Mouse (Mus musculus) right cerebral cortex, postnatal 14 days (tissue): Measurements from ENCODE around the gene Unc13c.
A peak's percentile ranks its signal among the peaks of the same experiment; 100 is the strongest.

Source experiments
- DNase-seq: peaks from one replicate; pipeline ENCODE4 v3.0.0; 2022

Unc13c gene

DNA sequence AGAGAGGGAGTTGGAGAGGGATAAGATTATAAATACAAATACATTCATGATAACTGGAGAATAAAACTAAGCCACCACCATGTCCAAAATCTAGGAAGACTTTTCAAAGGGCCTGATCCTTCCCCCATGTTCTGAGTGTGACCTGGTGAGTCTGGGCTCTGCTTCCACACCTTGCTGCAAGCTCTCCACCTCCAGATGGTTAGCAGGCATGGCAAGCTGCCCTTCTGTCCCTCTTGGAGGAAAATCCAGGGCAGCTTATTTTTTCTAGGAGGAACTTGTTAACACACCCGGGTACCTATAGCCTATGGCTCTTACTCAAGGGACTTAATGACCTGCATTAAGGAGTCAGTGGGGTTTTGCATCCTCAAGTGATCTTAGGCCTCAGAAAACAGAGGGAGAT is 364.8 kb downstream of the Unc13c start:
- no peak for DNase-seq

DNA sequence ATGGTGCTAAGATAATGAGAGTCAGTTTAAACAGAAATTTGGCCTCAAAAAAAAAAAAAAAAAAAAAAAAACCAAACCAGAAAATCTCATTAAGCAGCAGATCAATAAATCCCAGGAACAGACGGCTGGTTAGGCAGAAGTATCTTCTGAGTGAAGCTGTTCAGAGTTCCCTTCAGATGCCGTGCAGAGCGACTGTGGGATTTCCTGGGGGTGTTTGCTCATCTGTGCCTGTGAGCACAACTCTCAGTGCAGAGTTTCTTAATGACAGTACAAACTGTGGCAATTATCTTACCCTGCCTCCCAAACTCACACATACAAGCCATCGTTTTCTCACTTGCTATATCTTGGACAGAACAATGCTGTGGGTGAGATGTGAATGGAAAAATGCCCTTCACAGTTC is 403.2 kb downstream of the Unc13c start:
- DNase-seq = peak; percentile 9

DNA sequence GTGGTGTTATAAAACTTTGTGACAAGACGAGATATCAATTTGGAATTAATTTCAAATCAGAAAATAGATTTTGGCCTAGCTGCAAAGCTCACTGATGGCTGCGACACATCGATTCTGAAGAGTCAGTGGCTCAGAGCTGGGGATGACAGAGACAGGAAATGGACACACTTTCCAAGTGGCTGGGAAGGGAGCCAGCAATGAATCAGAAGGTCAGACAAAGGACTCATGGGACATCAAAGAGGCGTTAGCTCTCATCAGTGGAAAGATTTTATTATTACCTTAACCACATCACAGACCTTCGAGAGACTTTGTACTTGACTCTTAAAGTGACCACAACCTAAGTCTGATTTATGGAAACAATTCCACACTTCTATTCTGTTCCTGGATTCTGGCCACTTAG is 408.7 kb downstream of the Unc13c start:
- DNase-seq = no peak

DNA sequence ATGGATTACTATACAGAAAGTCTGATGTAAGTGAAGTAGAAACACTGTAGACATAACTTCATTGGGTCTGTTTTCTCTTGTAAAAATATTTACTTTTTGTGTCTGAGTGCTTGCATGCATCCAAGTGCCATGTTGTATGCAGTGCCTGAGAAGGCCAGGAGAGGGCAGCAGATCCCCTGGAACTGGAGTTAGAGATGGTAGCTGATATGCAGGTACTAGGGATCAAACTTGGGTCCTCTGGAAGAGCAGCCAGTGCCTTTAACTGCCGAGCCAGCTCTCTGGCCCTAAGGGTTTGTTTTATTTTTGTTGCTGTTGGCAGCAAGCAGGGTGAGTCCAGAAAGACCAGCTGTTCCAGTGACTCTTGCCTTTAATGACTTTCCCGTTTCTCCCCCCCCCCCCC is 411.0 kb downstream of the Unc13c start:
- DNase-seq = peak; percentile 53

DNA sequence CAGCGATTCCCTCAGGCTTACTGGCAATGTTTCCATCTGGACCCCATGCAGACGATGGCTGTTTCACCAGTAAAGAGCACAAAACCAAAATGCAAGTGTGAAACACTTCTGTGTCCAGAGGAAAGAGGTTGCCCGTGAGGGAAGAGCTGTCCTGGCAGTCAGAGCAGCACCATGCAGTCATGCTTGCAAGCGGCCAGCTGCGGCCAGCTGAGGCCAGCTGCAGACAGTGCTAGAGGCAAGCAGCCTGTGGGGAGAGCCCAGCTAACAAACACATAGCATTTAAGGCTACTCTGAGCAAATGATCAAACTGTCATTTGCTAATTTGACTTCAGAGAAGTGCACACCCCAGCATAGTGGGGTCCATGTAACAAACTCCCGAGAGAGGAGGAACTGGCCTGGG is 413.4 kb downstream of the Unc13c start:
- no peak for DNase-seq

DNA sequence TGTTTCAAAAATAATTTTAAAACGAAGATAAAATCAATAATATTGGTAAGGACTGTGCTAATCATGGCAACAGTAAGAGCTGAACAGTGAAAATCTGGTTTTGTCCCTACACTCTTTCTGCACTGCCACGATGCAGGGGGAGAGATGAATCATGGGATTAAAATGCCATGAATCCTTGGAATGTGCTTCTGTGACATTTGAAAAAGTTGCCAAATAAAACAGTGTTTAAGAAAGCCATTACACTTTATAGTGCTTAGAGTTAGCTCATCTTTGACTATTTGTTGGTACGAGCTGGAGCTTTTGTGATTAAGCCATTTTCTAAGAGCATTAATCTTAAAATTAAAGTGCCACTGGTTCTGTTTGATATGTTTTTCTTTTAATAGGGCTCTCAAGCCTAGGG is 496.2 kb downstream of the Unc13c start:
- DNase-seq = no peak

DNA sequence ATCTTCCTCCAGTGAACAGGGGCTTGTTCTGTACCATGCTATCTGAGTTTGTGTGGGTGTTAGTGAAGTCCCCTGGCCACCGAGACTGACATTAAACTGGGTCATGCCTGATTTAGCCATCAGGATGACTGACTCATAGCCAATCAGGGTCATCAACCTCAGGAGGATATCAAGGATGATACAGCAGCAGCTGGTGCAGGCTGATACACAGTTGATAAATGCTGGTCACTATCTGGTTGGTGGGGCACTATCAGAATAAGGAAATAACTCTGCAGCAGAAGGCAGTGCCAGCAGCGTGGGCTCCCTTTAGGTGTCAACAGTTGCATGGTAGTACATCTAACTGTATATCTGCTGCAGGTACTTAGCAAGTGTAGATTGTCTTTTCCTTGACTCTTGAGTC is 506.7 kb downstream of the Unc13c start:
- DNase-seq = no peak

DNA sequence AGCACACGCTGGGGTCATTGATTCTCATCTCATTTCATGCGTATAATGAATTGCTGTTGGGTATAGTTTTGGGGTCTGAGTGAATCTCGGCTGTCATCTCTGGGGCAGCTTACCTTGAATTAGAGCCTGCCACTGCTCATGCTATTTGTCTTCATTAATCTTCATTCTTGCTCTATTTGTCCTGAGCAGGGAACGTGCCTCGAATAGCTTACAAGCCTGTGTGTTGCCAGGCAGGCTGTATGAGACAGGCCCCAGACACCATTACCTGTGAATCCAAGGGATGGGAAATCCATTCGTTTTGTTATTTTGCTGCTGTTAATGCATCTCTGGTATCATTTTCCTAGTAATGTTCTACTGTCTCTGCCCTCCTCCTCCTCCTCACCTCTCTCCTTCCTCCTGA is 518.8 kb downstream of the Unc13c start:
- DNase-seq = no peak

DNA sequence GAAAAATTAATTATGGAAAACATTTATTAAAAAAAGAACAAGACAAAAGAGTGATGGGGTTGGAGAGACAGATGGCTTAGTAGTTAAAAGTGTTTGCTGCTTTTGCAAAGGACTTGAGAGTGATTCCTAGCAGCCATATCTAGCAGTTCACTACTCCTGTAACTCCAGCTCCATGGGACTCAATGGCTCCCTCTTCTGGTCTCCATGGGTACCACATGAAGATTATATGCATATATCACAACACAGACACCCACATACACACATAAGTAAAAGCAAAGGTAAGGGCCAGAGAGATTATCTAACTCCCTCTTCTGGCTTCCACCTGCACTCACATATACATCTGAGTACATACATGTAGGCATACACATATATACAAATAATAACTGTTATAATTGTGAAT is 519.5 kb downstream of the Unc13c start:
- no peak for DNase-seq

DNA sequence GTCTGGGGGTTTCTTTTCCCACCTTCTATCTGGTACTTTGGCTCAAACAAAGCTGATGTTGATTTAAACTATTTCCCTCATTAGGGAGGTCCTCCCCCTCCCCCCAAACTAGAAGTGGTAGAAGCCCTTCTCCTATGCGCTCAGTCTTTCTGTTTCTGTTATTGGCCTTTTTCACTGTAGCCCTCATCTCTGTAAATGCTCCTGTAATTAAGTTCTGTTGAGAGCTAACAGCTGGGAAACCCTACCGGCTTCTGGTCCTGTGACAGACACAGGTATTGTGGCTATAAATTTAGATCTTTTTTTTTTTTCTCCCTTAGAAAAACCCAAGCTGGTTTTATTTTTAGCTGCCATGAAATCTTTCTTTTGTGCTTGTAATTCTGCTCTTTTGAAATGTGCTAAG is 536.8 kb downstream of the Unc13c start:
- DNase-seq = no peak
